ENCODE assay signal across 15 mouse cellular contexts in the genomic region with DNA sequence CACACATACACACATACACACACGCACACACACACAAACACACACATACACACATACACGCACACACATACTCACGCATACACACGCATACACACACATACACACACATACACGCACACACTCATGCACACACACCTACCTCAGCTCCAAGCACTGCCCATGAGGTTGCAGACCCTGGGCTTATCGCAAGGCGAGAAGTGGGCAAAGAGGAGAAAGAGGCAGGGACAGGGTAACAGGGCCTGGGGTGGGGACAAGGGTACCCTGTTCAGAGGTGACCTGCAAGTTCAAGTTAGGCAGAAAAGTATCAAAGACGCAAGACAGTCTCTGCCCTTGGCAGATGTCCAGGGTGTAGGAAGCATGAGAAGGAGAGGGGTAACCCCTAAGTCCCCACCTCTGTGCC. TPM values are rescaled to one million over a fixed set of nuclear protein-coding genes. Genes with fewer than 3 reads are reported as not detected.
"Had no signal": no experiment of that assay in that cellular context is flagged by ENCODE, and none has a peak within 500 bp of the region (broad histone marks: within the 10 kb centered on the region; RNA-seq: fewer than 3 reads in every experiment).

No protein-coding gene starts in this region.

- H3K9ac ChIP-seq: lung, embryonic 14.5 days; midbrain, embryonic 12.5 days; midbrain, embryonic 15.5 days; neural tube, embryonic 12.5 days; stomach, embryonic 15.5 days had no signal

- H3K27me3 ChIP-seq: midbrain, embryonic 12.5 days; midbrain, embryonic 15.5 days; neural tube, embryonic 12.5 days; stomach, embryonic 15.5 days had no signal

- H3K4me2 ChIP-seq: lung, embryonic 14.5 days; midbrain, embryonic 12.5 days; midbrain, embryonic 15.5 days; neural tube, embryonic 12.5 days; stomach, embryonic 15.5 days had no signal

- H3K4me1 ChIP-seq: midbrain, embryonic 12.5 days; midbrain, embryonic 15.5 days; neural tube, embryonic 12.5 days had no signal

- H3K9me3 ChIP-seq: megakaryocyte, embryonic 14.5 days; midbrain, embryonic 12.5 days; midbrain, embryonic 15.5 days; neural tube, embryonic 12.5 days; stomach, embryonic 15.5 days had no signal

- H3K4me3 ChIP-seq: megakaryocyte, embryonic 14.5 days; midbrain, embryonic 12.5 days; midbrain, embryonic 15.5 days; neural tube, embryonic 12.5 days; stomach, embryonic 15.5 days had no signal

- H3K36me3 ChIP-seq: stomach, embryonic 15.5 days had no signal

- H3K27ac ChIP-seq: macrophage; midbrain, embryonic 12.5 days; midbrain, embryonic 15.5 days; neural tube, embryonic 12.5 days; stomach, embryonic 15.5 days; stomach, postnatal 0 days had no signal

- DNase-seq: lung, adult 18-20 months; lung, embryonic 14.5 days; lung, postnatal 14 days; lung, postnatal 36 days; right cerebral cortex, postnatal 14 days; thymus, adult 2 months; thymus, postnatal 25 days; thymus, postnatal 4 days had no signal

- ATAC-seq: midbrain, embryonic 15.5 days had no signal

RNA-seq across cellular contexts. Expression of gene Lhfpl4, which starts 24.5 kb away (rescaled TPM):
- polyA plus RNA-seq: macrophage had no signal
